In the genomic region with DNA sequence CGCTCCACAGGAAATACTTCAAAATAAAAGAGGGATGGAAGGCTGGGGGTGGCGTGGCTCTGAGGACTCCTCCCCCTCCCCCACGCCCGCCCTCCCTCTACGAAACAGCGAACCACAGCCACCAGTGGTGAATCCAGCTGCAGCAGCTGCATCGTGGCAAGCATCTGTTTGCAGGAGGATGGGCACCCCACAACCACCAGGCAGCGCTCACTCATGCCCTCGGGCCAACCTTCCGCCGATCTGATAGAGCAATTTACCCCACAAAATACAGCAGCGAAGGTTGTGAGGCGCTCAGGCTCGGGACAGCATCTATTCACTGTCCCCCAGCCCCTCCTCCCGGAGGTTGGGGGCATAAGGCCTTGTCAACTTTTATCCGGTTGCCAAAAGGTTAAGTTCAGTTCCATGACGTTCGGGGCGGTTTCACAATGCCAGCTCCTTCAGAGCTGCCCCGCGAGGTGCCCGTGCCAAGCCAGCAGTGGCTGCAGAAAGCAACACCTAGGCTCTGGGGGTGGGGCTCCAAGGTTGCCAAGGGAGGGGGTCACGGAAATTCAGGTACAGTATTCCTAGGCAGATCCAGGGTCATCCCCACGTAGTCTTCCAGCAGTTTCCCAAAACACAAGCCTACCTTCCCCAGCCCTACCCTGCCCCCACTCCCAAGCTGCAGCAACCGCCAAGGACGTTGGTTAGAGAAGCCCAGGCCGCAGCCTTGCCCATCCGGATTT, we compare ENCODE assay signal across 8 mouse cellular contexts. TPM values are rescaled to one million over a fixed set of nuclear protein-coding genes. Genes with fewer than 3 reads are reported as not detected.
DNase-seq lines count a peak whose midpoint lies in the region; ATAC-seq and TF ChIP-seq lines count a peak whose summit lies in the region.

No protein-coding gene starts in this region.

- 3% methylated on average over 28 of the region's 28 CpGs for WGBS in embryonic facial prominence, embryonic 13.5 days
- WGBS in hindbrain, embryonic 11.5 days = under 1% methylated on average over 28 of the region's 28 CpGs
- WGBS in spleen, adult 2 months = 3% methylated on average over 28 of the region's 28 CpGs

- peak; percentile 4; the same call in 1 of the 2 replicates for TF ChIP-seq CTCF in spleen, adult 2 months (IDR thresholded peaks at IDR 0.05; ENCODE audit: extremely low read depth, insufficient read depth, insufficient read length, insufficient replicate concordance)

- peak overlapping the region; percentile 94 for H3K9ac ChIP-seq in embryonic facial prominence, embryonic 13.5 days
- H3K9ac ChIP-seq in hindbrain, embryonic 11.5 days (ENCODE audit: low read depth, low read length) = peak overlapping the region; percentile 89

- peaks cover 80% of the 10 kb centered on the region for H3K4me1 ChIP-seq in embryonic facial prominence, embryonic 13.5 days
- H3K4me1 ChIP-seq in hindbrain, embryonic 11.5 days (replicated peaks; ENCODE audit: control insufficient read depth, insufficient read depth, low read length) = peaks cover 36% of the 10 kb centered on the region
- peaks cover 26% of the 10 kb centered on the region for H3K4me1 ChIP-seq in spleen, adult 2 months (ENCODE audit: control insufficient read depth, insufficient read depth, insufficient read length)

- H3K27ac ChIP-seq in embryonic facial prominence, embryonic 13.5 days = peak overlapping the region; percentile 98
- H3K27ac ChIP-seq in hindbrain, embryonic 11.5 days (ENCODE audit: low read depth, low read length) = no peak overlapping the region
- peak overlapping the region; percentile 96 for H3K27ac ChIP-seq in spleen, adult 2 months (ENCODE audit: insufficient read depth, low read length)

- H3K36me3 ChIP-seq in embryonic facial prominence, embryonic 13.5 days = peaks cover 29% of the 10 kb centered on the region
- H3K36me3 ChIP-seq in hindbrain, embryonic 11.5 days (ENCODE audit: control insufficient read depth, insufficient read depth, low read length) = no peaks in the 10 kb centered on the region; the same call in 1 of the 2 replicates
- H3K36me3 ChIP-seq in spleen, adult 2 months (ENCODE audit: control insufficient read depth, insufficient read depth, low read length) = peaks cover 26% of the 10 kb centered on the region

- no peak for ATAC-seq in cerebellum, adult (ENCODE audit: insufficient number of reproducible peaks, low FRiP score, low TSS enrichment)
- ATAC-seq in embryonic facial prominence, embryonic 13.5 days (ENCODE audit: insufficient number of reproducible peaks, insufficient read depth, low FRiP score, low TSS enrichment, low read depth) = no peak
- no peak for ATAC-seq in hindbrain, embryonic 11.5 days (ENCODE audit: low FRiP score)

- peak overlapping the region; percentile 81 for H3K4me3 ChIP-seq in embryonic facial prominence, embryonic 13.5 days
- peak overlapping the region; percentile 82 for H3K4me3 ChIP-seq in hindbrain, embryonic 11.5 days (ENCODE audit: low read depth, low read length)
- peak overlapping the region; percentile 96 for H3K4me3 ChIP-seq in spleen, adult 2 months (ENCODE audit: extremely low read depth, insufficient read depth, insufficient read length)

- peaks cover 63% of the 10 kb centered on the region for H3K27me3 ChIP-seq in embryonic facial prominence, embryonic 13.5 days
- peaks cover 74% of the 10 kb centered on the region for H3K27me3 ChIP-seq in hindbrain, embryonic 11.5 days (ENCODE audit: control insufficient read depth, insufficient read depth, low read length)
- H3K27me3 ChIP-seq in spleen, adult 2 months (ENCODE audit: control insufficient read depth, insufficient read depth, low read length) = peaks cover 4% of the 10 kb centered on the region

- peak; percentile 49 for DNase-seq in cerebellum, adult 11 months
- peak; percentile 85 for DNase-seq in adrenal gland, adult 2 months
- DNase-seq in hindbrain, embryonic 11.5 days (ENCODE audit: low spot score) = peak; percentile 43
- DNase-seq in layer of hippocampus, adult 9-11 months = peak; percentile 61
- DNase-seq in lung, postnatal 36 days = peak; percentile 87
- peak in 1 of 2 experiments; percentile 43 for DNase-seq in spleen, adult 2 months (ENCODE audit: low read depth in 1 of 2, low spot score in 2 of 2)

- no peak for TF ChIP-seq POLR2A in spleen, adult 2 months (IDR thresholded peaks at IDR 0.05; ENCODE audit: low read depth, low read length)

- H3K9me3 ChIP-seq in embryonic facial prominence, embryonic 13.5 days = no peaks in the 10 kb centered on the region
- no peaks in the 10 kb centered on the region for H3K9me3 ChIP-seq in hindbrain, embryonic 11.5 days (ENCODE audit: control insufficient read depth, low read length)

- H3K4me2 ChIP-seq in embryonic facial prominence, embryonic 13.5 days = peak overlapping the region; percentile 88
- H3K4me2 ChIP-seq in hindbrain, embryonic 11.5 days (replicated peaks; ENCODE audit: low read depth, low read length) = peak overlapping the region; percentile 82

RNA-seq across cellular contexts. Expression of a gene that starts 2.1 kb away (rescaled TPM):
- total RNA-seq in adrenal gland, adult 2 months (2021) = 100 to 1,000 TPM; 144 to 197 TPM
- 89.0 and 127 TPM in 2 replicates for polyA plus RNA-seq in adrenal gland, adult 2 months (2012; rRNA removed)
- 13.0 and 14.4 TPM in 2 replicates for polyA plus RNA-seq in embryonic facial prominence, embryonic 13.5 days (2015; fragmentation: Nextera tagmentation; extraction: Ambion mirVana)
- 5.4 and 7.1 TPM in 2 replicates for polyA plus RNA-seq in hindbrain, embryonic 11.5 days (2014; fragmentation: Nextera tagmentation; extraction: Ambion mirVana)
- polyA plus RNA-seq in spleen, adult 2 months (2012; rRNA removed) = 17.2 and 23.5 TPM in 2 replicates

RNA-seq across cellular contexts. Expression of a gene that starts 43.1 kb away (rescaled TPM):
- total RNA-seq in adrenal gland, adult 2 months (2021) = 10 to 100 TPM; 16.3 to 22.9 TPM
- 11.3 and 12.2 TPM in 2 replicates for polyA plus RNA-seq in adrenal gland, adult 2 months (2012; rRNA removed)
- 6.8 and 10.7 TPM in 2 replicates for polyA plus RNA-seq in embryonic facial prominence, embryonic 13.5 days (2015; fragmentation: Nextera tagmentation; extraction: Ambion mirVana)
- 9.1 and 9.3 TPM in 2 replicates for polyA plus RNA-seq in hindbrain, embryonic 11.5 days (2014; fragmentation: Nextera tagmentation; extraction: Ambion mirVana)
- 4.5 and 5.6 TPM in 2 replicates for polyA plus RNA-seq in spleen, adult 2 months (2012; rRNA removed)
